Mouse (Mus musculus) heart, adult 2 months (tissue): ENCODE data around the gene Baz1a. TPM values are rescaled to one million over a fixed set of nuclear protein-coding genes. Genes with fewer than 3 reads are reported as not detected.

Experiments used
- DNase-seq, 2 experiments: peaks; one replicate each; pipeline ENCODE4 v3.0.0; 2021
- H3K27ac ChIP-seq: fragments of 200-600 bp; 2 replicates; pipeline ENCODE4 v1.8.1; 2022
- H3K27me3 ChIP-seq: fragments of 200-500 bp; 2 replicates; pipeline ENCODE4 v1.6.1; 2012; ENCODE audit warnings: mild to moderate bottlenecking, low read length, inconsistent platforms, mixed read lengths; ENCODE audit not compliant: control insufficient read depth, insufficient read depth
- H3K36me3 ChIP-seq: fragments of 200-500 bp; 2 replicates; pipeline ENCODE4 v1.6.1; 2012; ENCODE audit warnings: low read length, inconsistent platforms; ENCODE audit not compliant: control insufficient read depth, insufficient read depth
- H3K4me1 ChIP-seq: fragments of 200-500 bp; 2 replicates; pipeline ENCODE4 v1.6.1; 2011; ENCODE audit warnings: low read length; ENCODE audit not compliant: control insufficient read depth, insufficient read depth
- H3K4me3 ChIP-seq: fragments of 200-600 bp; 2 replicates; pipeline ENCODE4 v1.8.1; 2022
- H3K79me2 ChIP-seq: fragments of 200-500 bp; replicated peaks from 2 replicates; pipeline ENCODE4 v1.6.1; 2012; ENCODE audit warnings: mild to moderate bottlenecking, inconsistent platforms, low read length, moderate library complexity, mixed read lengths; ENCODE audit not compliant: control insufficient read depth, insufficient read depth
- H3K9ac ChIP-seq: fragments of 200-500 bp; 2 replicates; pipeline ENCODE4 v1.6.1; 2012; ENCODE audit warnings: low read depth, mild to moderate bottlenecking, control low read depth, inconsistent platforms, low read length, mixed read lengths
- CTCF ChIP-seq: fragments of 200-600 bp; IDR thresholded peaks from 2 replicates; pipeline ENCODE4 v1.8.1; 2022; ENCODE audit warnings: antibody characterized with exemption, mild to moderate bottlenecking, moderate library complexity
- EP300 ChIP-seq: fragments of 200-500 bp; IDR thresholded peaks from 2 replicates; pipeline ENCODE4 v1.6.1; 2011; ENCODE audit warnings: low read depth, low read length, control low read depth; ENCODE audit not compliant: insufficient read depth
- POLR2A ChIP-seq: fragments of 200-500 bp; IDR thresholded peaks from 2 replicates; pipeline ENCODE4 v1.6.1; 2011; ENCODE audit warnings: mild to moderate bottlenecking, low read depth, low read length, control low read depth; ENCODE audit not compliant: insufficient read depth
- WGBS: fragments of 180-500 bp; shearing (Covaris S2); methylation state at CpG from one replicate; pipeline ENCODE4 v1.1.7; 2018; 5-methylcytosine and 5-hydroxymethylcytosine counted together
- intact Hi-C: fragments of 180-260 bp; cut with DNase I; formaldehyde crosslinking; loops from one replicate; pipeline ENCODE4 v1.15.1; 2025
- polyA plus RNA-seq: library from polyadenylated mRNA; depleted of rRNA; stranded (reverse); fragments of >200 nt; gene quantifications from 2 replicates; pipeline ENCODE4 v1.2.3, GENCODE M21; 2012
- total RNA-seq, 2 experiments: library from RNA; stranded (reverse); gene quantifications; 2 replicates each; pipeline ENCODE4 v1.2.3; 2021

Baz1a gene
- total and polyA plus RNA-seq, 3 experiments: 1.4 to 7.8 (median 7.0) TPM

- Histone ChIP-seq H3K27ac (no peak overlapping the region), H3K27me3 (no peaks in the 10 kb centered on the region), H3K36me3 (no peaks in the 10 kb centered on the region), H3K79me2 (no peaks in the 10 kb centered on the region), H3K9ac (no peak overlapping the region), H3K4me3 (no peak overlapping the region), H3K4me1 (0 out of 2 replicates have a peak, but pooled peaks cover 2% of the 10 kb centered on the region)
- TF ChIP-seq EP300 (no peak), POLR2A (no peak)
- intact Hi-C loops: no loop called here
- 66% methylated on average over 14 of the region's 14 CpGs for WGBS
- peak; percentile 43 to 75 for DNase-seq
Observed at GRCm38 (mm10) chr12:54999016-54999690, 15.0 kb downstream of the Baz1a start.

DNA sequence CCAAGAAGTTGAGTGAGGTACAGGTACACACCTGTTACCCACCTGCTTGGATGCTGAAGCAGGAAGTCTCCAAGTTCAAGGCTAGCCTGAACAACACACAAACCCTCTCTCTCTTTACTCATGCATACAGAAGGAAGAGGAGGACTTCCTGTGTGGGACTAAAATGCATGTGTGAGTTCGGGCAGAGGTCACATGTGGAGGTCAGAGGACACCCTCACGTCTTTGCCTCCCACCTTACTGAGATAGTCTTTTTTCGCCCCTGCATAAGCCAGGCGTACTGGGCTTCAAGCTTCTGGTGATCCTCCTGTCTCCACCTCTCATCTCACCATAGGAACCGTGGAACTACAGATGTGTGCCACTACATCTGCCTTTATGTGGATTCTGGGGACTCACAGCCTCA, 15.7 kb downstream of the Baz1a start:
- no peak overlapping the region for H3K27ac ChIP-seq
- whole genome bisulfite sequencing: 60% methylated on average over 5 of the region's 5 CpGs
- no peak for TF ChIP-seq CTCF

DNA sequence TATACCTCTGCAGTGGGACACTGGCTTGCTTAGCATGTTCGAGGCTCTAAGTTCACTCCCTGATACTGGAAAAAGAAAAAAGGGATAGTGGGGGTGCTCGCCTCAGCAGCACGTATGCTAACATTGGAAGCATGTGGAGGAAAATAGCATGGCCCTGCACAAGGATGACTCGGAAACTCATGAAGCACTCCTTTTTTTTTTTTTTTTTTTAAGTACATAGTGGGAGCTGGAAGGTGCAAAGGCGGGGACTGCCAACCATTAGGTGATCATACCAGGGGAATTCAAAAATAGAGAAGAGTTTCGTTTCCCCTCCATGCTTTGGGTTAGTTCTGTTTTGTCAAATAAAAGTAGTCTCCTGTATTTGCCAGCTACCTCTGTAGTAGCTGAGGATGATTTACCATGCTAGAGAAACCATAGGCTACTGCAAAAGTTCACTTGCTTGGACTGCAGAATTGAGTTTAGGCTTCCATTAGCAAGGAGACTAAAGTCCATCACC, 17.1 kb downstream of the Baz1a start:
- TF ChIP-seq EP300 (no peak), CTCF (no peak)
- 83% methylated on average over 6 of the region's 6 CpGs for WGBS
- H3K79me2 ChIP-seq: no peaks in the 10 kb centered on the region
- H3K27ac ChIP-seq: no peak overlapping the region
- H3K36me3 ChIP-seq: no peaks in the 10 kb centered on the region
- no peak for DNase-seq
- H3K4me3 ChIP-seq: no peak overlapping the region
- H3K27me3 ChIP-seq: no peaks in the 10 kb centered on the region
- H3K9ac ChIP-seq: no peak overlapping the region
- intact Hi-C loops: no loop called here
- H3K4me1 ChIP-seq: 0 out of 2 replicates have a peak, but pooled peaks cover 2% of the 10 kb centered on the region

More for the DNA sequence above, 15.7 kb downstream of the Baz1a start:
- no peak for DNase-seq
- no peak overlapping the region for H3K9ac ChIP-seq
- no peaks in the 10 kb centered on the region for H3K36me3 ChIP-seq
- H3K4me1 ChIP-seq: 0 out of 2 replicates have a peak, but pooled peaks cover 2% of the 10 kb centered on the region
- no peaks in the 10 kb centered on the region for H3K27me3 ChIP-seq
- no peaks in the 10 kb centered on the region for H3K79me2 ChIP-seq
- no peak overlapping the region for H3K4me3 ChIP-seq
- intact Hi-C loops: no loop called here

- Histone ChIP-seq H3K79me2 (no peaks in the 10 kb centered on the region), H3K36me3 (no peaks in the 10 kb centered on the region), H3K27ac (no peak overlapping the region), H3K4me1 (0 out of 2 replicates have a peak, but pooled peaks cover 2% of the 10 kb centered on the region), H3K9ac (no peak overlapping the region), H3K27me3 (no peaks in the 10 kb centered on the region), H3K4me3 (no peak overlapping the region)
- intact Hi-C loops: no loop called here
- WGBS: 70% methylated on average over 3 of the region's 3 CpGs
- TF ChIP-seq POLR2A (no peak), EP300 (no peak), CTCF (no peak)
- DNase-seq: no peak
Observed at GRCm38 (mm10) chr12:54995965-54996364, 18.2 kb downstream of the Baz1a start.

DNA sequence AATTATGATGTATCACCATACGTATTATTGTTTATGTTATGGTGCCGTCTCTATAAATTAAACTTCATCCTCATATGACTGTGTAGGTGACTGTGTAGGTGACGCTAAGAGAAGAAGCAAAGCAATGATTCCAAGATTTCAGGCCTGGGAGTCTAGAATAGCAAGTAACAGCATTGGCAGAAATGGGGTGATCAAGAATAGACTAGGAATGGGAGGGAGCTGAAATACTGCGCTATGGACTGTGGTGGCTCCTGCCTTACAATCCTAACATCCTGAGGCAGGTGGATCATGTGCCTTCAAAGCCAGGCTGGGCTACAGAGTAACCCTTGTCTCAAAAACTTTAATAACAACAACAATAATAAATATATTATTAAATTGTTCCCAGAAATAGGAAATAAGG, 19.7 kb downstream of the Baz1a start:
- Histone ChIP-seq H3K4me3 (no peak overlapping the region), H3K79me2 (no peaks in the 10 kb centered on the region), H3K36me3 (no peaks in the 10 kb centered on the region), H3K27ac (no peak overlapping the region), H3K27me3 (no peaks in the 10 kb centered on the region), H3K9ac (no peak overlapping the region), H3K4me1 (0 out of 2 replicates have a peak, but pooled peaks cover 2% of the 10 kb centered on the region)
- DNase-seq: no peak
- TF ChIP-seq EP300 (no peak), POLR2A (no peak), CTCF (no peak)
- WGBS: 88% methylated on average over 4 of the region's 4 CpGs
- intact Hi-C loops: no loop called here

DNA sequence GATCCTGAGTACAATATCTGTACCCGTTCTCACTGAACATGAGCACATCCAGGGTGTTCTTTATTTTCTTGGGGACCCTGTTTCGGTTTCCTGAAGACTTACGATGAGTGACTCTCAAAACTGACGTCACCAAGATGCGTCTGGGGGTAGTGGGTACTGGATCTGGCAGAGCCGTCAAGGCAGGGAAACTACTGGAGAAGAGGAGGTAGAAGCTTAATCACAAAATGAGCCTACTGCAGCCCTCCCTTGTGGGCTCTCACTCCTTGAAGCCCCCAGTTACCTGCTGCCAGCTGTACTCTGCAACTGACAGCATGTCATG, 20.1 kb downstream of the Baz1a start:
- Histone ChIP-seq H3K4me3 (no peak overlapping the region), H3K9ac (no peak overlapping the region), H3K4me1 (0 out of 2 replicates have a peak, but pooled peaks cover 2% of the 10 kb centered on the region), H3K27me3 (no peaks in the 10 kb centered on the region), H3K27ac (no peak overlapping the region), H3K79me2 (no peaks in the 10 kb centered on the region), H3K36me3 (no peaks in the 10 kb centered on the region)
- intact Hi-C loops: no loop called here
- no peak for DNase-seq
- WGBS: 66% methylated on average over 6 of the region's 6 CpGs
- TF ChIP-seq POLR2A: no peak
- no peak for TF ChIP-seq CTCF
- no peak for TF ChIP-seq EP300
